Mouse (Mus musculus) left cerebral cortex, postnatal 4 days (tissue): ENCODE data around the gene Gm20509. TPM values are rescaled to one million over a fixed set of nuclear protein-coding genes. Genes with fewer than 3 reads are reported as not detected.
"Not testable (repeated sequence)": the region's sequence is repeated elsewhere in the genome, so short reads cannot be mapped to it uniquely, and the experiment has no call there.

ENCODE experiments used
- DNase-seq: peaks from one replicate; pipeline ENCODE4 v3.0.0-alpha.2; 2022
- intact Hi-C: fragments of 180-260 bp; cut with DNase I; formaldehyde crosslinking; loops from one replicate; pipeline ENCODE4 v1.15.1; 2025
- total RNA-seq, 2 experiments: library from RNA; stranded (reverse); gene quantifications; 2 replicates each; pipeline ENCODE4 v1.2.3; 2021

Gene Gm20509
- total RNA-seq = not detected

- intact Hi-C loops = no loop called here
- no peak for DNase-seq
These were observed at the start of gene Gm20509 for GRCm38 (mm10) chr9:73102181-73102580. Gm20509 (plus strand) TSS chr9:73102470.

- no peak for DNase-seq
These were observed 46.8 kb upstream of the Gm20509 start for GRCm38 (mm10) chr9:73055441-73055911.

GRCm38 (mm10) chr9:73059224-73059623, 43.0 kb upstream of the Gm20509 start:
- DNase-seq = no peak

More at GRCm38 (mm10) chr9:73055441-73055911, 46.8 kb upstream of the Gm20509 start:
- intact Hi-C loops = no loop called here

GRCm38 (mm10) chr9:73063621-73064290, 38.5 kb upstream of the Gm20509 start:
- DNase-seq = no peak
- intact Hi-C loops = no loop called here

More at GRCm38 (mm10) chr9:73059224-73059623, 43.0 kb upstream of the Gm20509 start:
- intact Hi-C loops = no loop called here

GRCm38 (mm10) chr9:73067086-73067485, 35.2 kb upstream of the Gm20509 start:
- intact Hi-C loops = no loop called here
- no peak for DNase-seq

GRCm38 (mm10) chr9:73068230-73068679, 34.0 kb upstream of the Gm20509 start:
- DNase-seq = no peak
- intact Hi-C loops = no loop called here

- DNase-seq = no peak
- intact Hi-C loops = no loop called here
These were observed 33.6 kb upstream of the Gm20509 start for GRCm38 (mm10) chr9:73068688-73069087.

GRCm38 (mm10) chr9:73070971-73071659, 31.2 kb upstream of the Gm20509 start:
- no peak for DNase-seq
- intact Hi-C loops = no loop called here

- intact Hi-C loops = no loop called here
- DNase-seq = no peak
These were observed 29.8 kb upstream of the Gm20509 start for GRCm38 (mm10) chr9:73072426-73072825.

GRCm38 (mm10) chr9:73073169-73073568, 29.1 kb upstream of the Gm20509 start:
- no peak for DNase-seq
- intact Hi-C loops = no loop called here

GRCm38 (mm10) chr9:73079349-73079748, 22.9 kb upstream of the Gm20509 start:
- DNase-seq, intact Hi-C loops: not testable (repeated sequence)

- intact Hi-C loops = loop anchor here (10.0 kb wide), 1 partner anchor 315 kb away; no protein-coding TSS in a partner anchor
- DNase-seq = no peak
These were observed 22.4 kb upstream of the Gm20509 start for GRCm38 (mm10) chr9:73079801-73080325.

- intact Hi-C loops = loop anchor here (10.0 kb wide), 1 partner anchor 318 kb away; no protein-coding TSS in a partner anchor
- DNase-seq = peak; percentile 45
These were observed 19.8 kb upstream of the Gm20509 start for GRCm38 (mm10) chr9:73082291-73083000.

- DNase-seq = no peak
- intact Hi-C loops = loop anchor here (10.0 kb wide), 1 partner anchor 319 kb away; no protein-coding TSS in a partner anchor
These were observed 18.3 kb upstream of the Gm20509 start for GRCm38 (mm10) chr9:73083956-73084355.

- no peak for DNase-seq
- intact Hi-C loops = loop anchor here (10.0 kb wide), 1 partner anchor 321 kb away; no protein-coding TSS in a partner anchor
These were observed 16.4 kb upstream of the Gm20509 start for GRCm38 (mm10) chr9:73085845-73086244.

- intact Hi-C loops = loop anchor here (10.0 kb wide), 1 partner anchor 322 kb away; no protein-coding TSS in a partner anchor
These were observed 15.1 kb upstream of the Gm20509 start for GRCm38 (mm10) chr9:73087121-73087520.

GRCm38 (mm10) chr9:73087581-73087980, 14.7 kb upstream of the Gm20509 start:
- intact Hi-C loops = loop anchor here (10.0 kb wide), 1 partner anchor 323 kb away; no protein-coding TSS in a partner anchor
- DNase-seq = no peak

More at GRCm38 (mm10) chr9:73087121-73087520, 15.1 kb upstream of the Gm20509 start:
- no peak for DNase-seq

- intact Hi-C loops = loop anchor here (10.0 kb wide), 1 partner anchor 325 kb away; no protein-coding TSS in a partner anchor
- no peak for DNase-seq
These were observed 12.9 kb upstream of the Gm20509 start for GRCm38 (mm10) chr9:73089222-73089920.

GRCm38 (mm10) chr9:73090121-73090520, 12.1 kb upstream of the Gm20509 start:
- peak; percentile 32 for DNase-seq
- intact Hi-C loops = loop anchor here (2.0 kb wide), 1 partner anchor 45 kb away; the partner anchor contains the start of gene Rab27a

- intact Hi-C loops = loop anchor here (2.0 kb wide), 1 partner anchor 47 kb away; the partner anchor contains the start of gene Rab27a
- no peak for DNase-seq
These were observed 10.5 kb upstream of the Gm20509 start for GRCm38 (mm10) chr9:73091747-73092146.
